Mouse (Mus musculus) embryonic facial prominence, embryonic 13.5 days (tissue): ENCODE results near the gene Crtc2. TPM values are rescaled to one million over a fixed set of nuclear protein-coding genes. Genes with fewer than 3 reads are reported as not detected.

ENCODE experiments used
- ATAC-seq: fragments of 200-750 bp; cut with Nextera tagmentation; 2 replicates; pipeline ENCODE4 v1.8.0; 2017; ENCODE audit warnings: low read depth; ENCODE audit not compliant: insufficient number of reproducible peaks, insufficient read depth, low FRiP score, low TSS enrichment
- H3K27ac ChIP-seq: fragments of 300-500 bp; sonication (generic); 2 replicates; pipeline ENCODE4 v1.5.1; 2015; ENCODE audit warnings: moderate library complexity, mild to moderate bottlenecking, inconsistent platforms
- H3K27me3 ChIP-seq: fragments of 300-500 bp; sonication (generic); 2 replicates; pipeline ENCODE4 v1.6.1; 2015; ENCODE audit warnings: mild to moderate bottlenecking, inconsistent platforms
- H3K36me3 ChIP-seq: fragments of 300-500 bp; sonication (generic); 2 replicates; pipeline ENCODE4 v1.6.1; 2015; ENCODE audit warnings: mild to moderate bottlenecking, inconsistent platforms
- H3K4me1 ChIP-seq: fragments of 300-500 bp; sonication (generic); 2 replicates; pipeline ENCODE4 v1.6.1; 2015; ENCODE audit warnings: inconsistent platforms
- H3K4me2 ChIP-seq: fragments of 300-500 bp; sonication (generic); 2 replicates; pipeline ENCODE4 v1.6.1; 2015; ENCODE audit warnings: moderate library complexity, mild to moderate bottlenecking, inconsistent platforms
- H3K4me3 ChIP-seq: fragments of 300-500 bp; sonication (generic); 2 replicates; pipeline ENCODE4 v1.5.1; 2015; ENCODE audit warnings: mild to moderate bottlenecking, inconsistent platforms
- H3K9ac ChIP-seq: fragments of 300-500 bp; sonication (generic); 2 replicates; pipeline ENCODE4 v1.6.1; 2015; ENCODE audit warnings: mild to moderate bottlenecking, inconsistent platforms
- H3K9me3 ChIP-seq: fragments of 300-500 bp; sonication (generic); 2 replicates; pipeline ENCODE4 v1.6.1; 2016; ENCODE audit warnings: inconsistent platforms
- WGBS: fragments of 180-500 bp; shearing (Covaris S2); methylation state at CpG from one replicate; pipeline ENCODE4 v1.1.7; 2015; ENCODE audit warnings: mixed read lengths; 5-methylcytosine and 5-hydroxymethylcytosine counted together
- polyA plus RNA-seq: library from polyadenylated mRNA; unstranded; fragments of >200 nt; fragmentation: Nextera tagmentation; extraction: Ambion mirVana; gene quantifications from 2 replicates; pipeline ENCODE4 v1.2.1, GENCODE M21; 2015

The Crtc2 gene
- 25.9 and 26.9 TPM in 2 replicates for polyA plus RNA-seq

DNA sequence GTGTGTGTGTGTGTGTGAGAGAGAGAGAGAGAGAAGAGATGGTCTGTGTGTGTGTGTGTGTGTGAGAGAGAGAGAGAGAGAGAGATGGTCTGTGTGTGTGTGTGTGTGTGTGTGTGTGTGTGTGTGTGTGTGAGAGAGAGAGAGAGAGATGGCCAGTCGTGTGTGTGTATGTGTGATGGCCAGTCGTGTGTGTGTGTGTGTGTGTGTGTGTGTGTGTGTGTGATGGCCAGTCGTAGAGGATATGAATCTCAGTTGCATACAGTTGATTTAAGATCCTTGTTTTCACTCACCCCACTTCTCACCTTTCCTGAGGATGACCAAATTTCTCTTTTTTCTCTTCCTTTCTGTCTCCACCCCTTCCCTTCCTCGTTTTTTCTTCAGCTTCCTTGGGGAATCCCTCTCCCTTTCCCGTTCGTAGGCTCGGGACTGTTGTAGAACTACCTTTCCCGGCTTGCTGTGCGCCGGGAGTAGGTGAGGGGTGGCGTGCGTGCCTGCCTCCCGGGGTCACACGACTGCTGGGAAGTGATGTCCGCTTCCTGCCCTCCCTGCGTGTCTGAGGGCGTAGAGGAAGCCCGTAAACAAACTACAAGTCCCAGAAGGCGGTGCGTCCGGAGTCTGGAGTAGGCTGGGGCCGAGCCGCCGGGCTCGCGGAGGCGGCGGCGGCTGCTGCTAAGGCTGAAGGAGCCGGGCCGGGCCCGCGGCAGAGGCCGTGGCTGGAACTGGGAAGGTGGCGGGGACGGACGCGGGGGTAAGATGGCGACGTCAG, at the start of gene Crtc2:
Gene Crtc2 (plus strand): TSS at position 511 of the 766 bp plus-strand sequence.
- Histone ChIP-seq H3K4me3 (peak within 1 kb of the TSS; percentile 98), H3K27ac (peak within 1 kb of the TSS; percentile 88), H3K27me3 (no peaks in the 10 kb centered on the region), H3K9ac (peak within 1 kb of the TSS; percentile 97), H3K9me3 (no peaks in the 10 kb centered on the region), H3K36me3 (peaks cover 44% of the 10 kb centered on the region), H3K4me2 (peak within 1 kb of the TSS; percentile 82), H3K4me1 (peaks cover 28% of the 10 kb centered on the region)
- ATAC-seq = peak; percentile 97
- WGBS = 1% methylated on average over 39 of the region's 40 CpGs

DNA sequence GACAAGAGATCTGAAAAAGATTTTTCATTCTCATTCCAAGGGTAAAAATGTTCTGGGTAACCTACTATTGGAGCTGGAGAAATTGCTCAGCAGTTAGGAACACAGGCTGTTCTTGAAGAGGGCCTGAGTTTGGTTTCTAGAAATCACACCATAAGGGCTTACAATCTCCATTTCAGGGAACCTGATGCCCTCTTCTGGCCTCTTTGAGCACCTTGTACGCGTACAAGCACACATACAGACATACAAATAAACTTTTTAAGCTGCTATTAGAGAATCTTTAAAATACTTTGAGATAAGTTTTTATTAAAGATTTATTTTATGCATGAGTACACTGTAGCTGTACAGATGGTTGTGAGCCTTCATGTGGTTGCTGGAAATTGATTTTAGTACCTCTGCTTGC, 49.4 kb upstream of the Crtc2 start:
- no peak for ATAC-seq
- no peak overlapping the region for H3K4me2 ChIP-seq
- H3K36me3 ChIP-seq = peaks cover 21% of the 10 kb centered on the region
- H3K27ac ChIP-seq = no peak overlapping the region
- no peaks in the 10 kb centered on the region for H3K9me3 ChIP-seq
- no peaks in the 10 kb centered on the region for H3K27me3 ChIP-seq
- peaks cover under 1% of the 10 kb centered on the region; the same call in 1 of the 2 replicates for H3K4me1 ChIP-seq
- WGBS = 93% methylated on average over 2 of the region's 2 CpGs
- no peak overlapping the region for H3K9ac ChIP-seq
- H3K4me3 ChIP-seq = no peak overlapping the region

- peaks cover 22% of the 10 kb centered on the region for H3K4me1 ChIP-seq
- H3K4me2 ChIP-seq = no peak overlapping the region
- 0 out of 2 replicates have a peak, but pooled peaks have one; percentile 38 for ATAC-seq
- H3K4me3 ChIP-seq = no peak overlapping the region
- 73% methylated on average over 2 of the region's 2 CpGs for WGBS
- H3K27me3 ChIP-seq = no peaks in the 10 kb centered on the region
- H3K9ac ChIP-seq = no peak overlapping the region
- no peak overlapping the region for H3K27ac ChIP-seq
- H3K9me3 ChIP-seq = no peaks in the 10 kb centered on the region
- peaks cover 51% of the 10 kb centered on the region for H3K36me3 ChIP-seq
Measured at GRCm38 (mm10) chr3:90208662-90209061, 45.3 kb upstream of the Crtc2 start.

GRCm38 (mm10) chr3:90209908-90210566, 43.9 kb upstream of the Crtc2 start:
- no peak for ATAC-seq

DNA sequence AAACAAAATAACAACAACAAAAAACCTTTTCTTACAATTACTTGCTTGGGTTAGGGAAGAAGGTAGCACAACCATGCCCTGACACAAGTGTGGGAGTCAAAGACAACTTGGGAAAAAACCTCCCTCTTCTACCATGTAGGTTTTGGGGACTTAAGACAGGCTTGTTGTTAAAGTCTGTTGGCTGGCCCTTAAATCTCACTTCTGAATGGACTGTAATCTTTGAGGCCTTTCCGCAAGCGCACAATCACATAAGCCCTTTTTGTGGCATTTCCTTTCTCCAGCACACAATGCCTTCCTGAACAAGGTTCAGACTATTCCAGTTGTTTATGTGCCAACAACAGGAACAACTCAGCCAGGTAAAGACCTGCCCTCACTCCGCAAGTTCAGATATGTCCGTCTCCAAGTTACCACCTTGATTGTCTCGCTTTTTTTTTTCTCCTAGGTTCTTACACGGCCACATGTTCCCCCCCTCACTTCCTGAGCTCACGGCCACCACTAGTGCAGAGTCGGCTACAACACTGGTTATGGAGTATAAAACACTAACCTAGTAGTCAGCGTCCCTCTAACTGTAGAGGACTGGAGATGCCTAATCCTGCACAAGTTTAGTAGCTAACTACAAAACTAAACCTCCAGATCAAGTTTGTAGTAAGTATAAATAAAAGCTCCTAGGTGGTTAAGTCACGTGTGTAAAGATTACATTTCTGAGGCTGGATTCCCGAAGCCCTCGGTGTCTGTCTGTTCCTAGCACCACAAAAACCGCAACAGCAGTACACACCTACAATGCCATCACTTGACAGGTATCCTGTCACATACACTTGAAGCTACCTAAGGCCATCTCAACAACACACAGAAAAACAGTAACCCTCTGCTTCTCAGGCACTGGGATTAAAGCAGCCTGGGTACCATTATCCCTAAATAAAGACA, 42.2 kb upstream of the Crtc2 start:
- no peak overlapping the region; the same call in 1 of the 2 replicates for H3K27ac ChIP-seq
- no peaks in the 10 kb centered on the region for H3K9me3 ChIP-seq
- 69% methylated on average over 13 of the region's 13 CpGs for WGBS
- peak overlapping the region; percentile 94 for H3K9ac ChIP-seq
- no peaks in the 10 kb centered on the region for H3K27me3 ChIP-seq
- H3K4me3 ChIP-seq = peak overlapping the region; percentile 85
- H3K36me3 ChIP-seq = peaks cover 51% of the 10 kb centered on the region
- ATAC-seq = no peak
- H3K4me1 ChIP-seq = peaks cover 29% of the 10 kb centered on the region
- H3K4me2 ChIP-seq = peak overlapping the region; percentile 93

More at GRCm38 (mm10) chr3:90209908-90210566, 43.9 kb upstream of the Crtc2 start:
- Histone ChIP-seq H3K4me2 (no peak overlapping the region), H3K36me3 (peaks cover 51% of the 10 kb centered on the region), H3K27ac (no peak overlapping the region), H3K4me1 (peaks cover 29% of the 10 kb centered on the region), H3K27me3 (no peaks in the 10 kb centered on the region), H3K9me3 (no peaks in the 10 kb centered on the region), H3K9ac (0 out of 2 replicates have a peak overlapping the region, but pooled peaks have one; percentile 8), H3K4me3 (no peak overlapping the region)
- WGBS = 92% methylated on average over 5 of the region's 5 CpGs

GRCm38 (mm10) chr3:90212723-90213122, 41.2 kb upstream of the Crtc2 start:
- Histone ChIP-seq H3K9me3 (no peaks in the 10 kb centered on the region), H3K4me3 (peak overlapping the region; percentile 85), H3K27me3 (no peaks in the 10 kb centered on the region), H3K4me1 (peaks cover 29% of the 10 kb centered on the region), H3K36me3 (peaks cover 48% of the 10 kb centered on the region), H3K9ac (peak overlapping the region; percentile 94), H3K27ac (peak overlapping the region; percentile 90; the same call in 1 of the 2 replicates), H3K4me2 (peak overlapping the region; percentile 93)
- 12% methylated on average over 5 of the region's 5 CpGs for WGBS
- no peak for ATAC-seq

DNA sequence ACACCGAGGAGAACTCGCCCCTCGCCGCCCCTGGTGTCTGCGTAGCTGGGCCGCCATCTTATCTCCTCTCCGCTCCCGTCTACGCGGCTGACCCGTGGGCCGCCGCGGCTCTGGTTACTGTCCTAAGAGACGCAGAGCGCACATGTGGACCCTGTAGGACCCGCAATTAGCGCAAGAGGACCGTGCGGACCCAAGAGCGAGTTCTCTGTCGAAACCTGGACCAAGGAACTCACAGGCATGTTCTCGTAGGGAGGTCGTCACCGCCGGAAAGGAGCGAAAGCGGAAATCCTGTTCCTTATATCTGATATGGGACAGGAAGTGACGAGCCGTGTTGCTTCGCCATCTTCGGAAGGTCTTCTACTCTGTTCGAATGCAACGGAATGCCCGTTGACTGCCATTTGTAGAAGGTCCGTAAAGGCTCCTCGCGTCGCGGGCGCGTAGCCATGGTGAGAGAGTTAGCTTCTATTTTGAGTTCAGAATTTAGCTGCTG, 40.5 kb upstream of the Crtc2 start, which contains the start of the genes Rps27 and Rab13:
Gene Rps27 (minus strand): TSS at position 275 of the 490 bp plus-strand sequence.
Gene Rab13 (plus strand): TSS at position 319 of the 490 bp plus-strand sequence.
- ATAC-seq = peak; percentile 81
- H3K27ac ChIP-seq = peak within 1 kb of the TSS; percentile 90
- H3K9ac ChIP-seq = peak within 1 kb of the TSS; percentile 94
- peak within 1 kb of the TSS; percentile 85 for H3K4me3 ChIP-seq
- peaks cover 29% of the 10 kb centered on the region for H3K4me1 ChIP-seq
- no peaks in the 10 kb centered on the region for H3K27me3 ChIP-seq
- no peaks in the 10 kb centered on the region for H3K9me3 ChIP-seq
- under 1% methylated on average over 42 of the region's 42 CpGs for WGBS
- H3K4me2 ChIP-seq = peak within 1 kb of the TSS; percentile 93
- peaks cover 41% of the 10 kb centered on the region for H3K36me3 ChIP-seq

GRCm38 (mm10) chr3:90213956-90214684, 39.8 kb upstream of the Crtc2 start:
- Histone ChIP-seq H3K4me2 (peak overlapping the region; percentile 93), H3K9ac (peak overlapping the region; percentile 94), H3K4me3 (peak overlapping the region; percentile 85), H3K9me3 (no peaks in the 10 kb centered on the region), H3K4me1 (peaks cover 29% of the 10 kb centered on the region), H3K27ac (peak overlapping the region; percentile 62; the same call in 1 of the 2 replicates), H3K27me3 (no peaks in the 10 kb centered on the region), H3K36me3 (peaks cover 34% of the 10 kb centered on the region)
- no peak for ATAC-seq
- 10% methylated on average over 12 of the region's 12 CpGs for WGBS

DNA sequence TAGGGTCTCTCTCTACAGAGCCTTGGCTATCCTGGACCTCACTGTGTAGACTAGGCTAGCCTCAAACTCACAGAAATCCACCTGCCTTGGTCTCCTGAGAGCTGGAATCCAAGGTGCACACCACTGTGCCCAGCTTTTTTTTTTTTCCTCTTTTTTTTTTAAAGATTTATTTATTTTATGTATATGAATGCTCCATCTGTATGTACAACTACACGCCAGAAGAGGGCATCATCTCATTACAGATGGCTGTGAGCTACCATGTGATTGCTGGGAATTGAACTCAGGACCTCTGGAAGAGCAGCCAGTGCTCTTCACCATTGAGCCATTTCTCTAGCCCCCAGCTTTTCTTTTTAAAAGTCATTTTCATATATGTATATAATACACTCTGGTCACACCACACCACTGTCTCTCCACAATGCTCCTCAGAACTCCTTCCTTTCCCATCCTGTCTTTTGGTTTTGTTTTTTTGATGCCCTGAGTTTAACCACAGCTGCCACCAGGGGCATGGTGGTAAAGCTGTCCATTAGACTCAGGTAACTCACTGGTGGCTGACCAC, 38.1 kb upstream of the Crtc2 start:
- no peak overlapping the region for H3K4me2 ChIP-seq
- ATAC-seq = no peak
- 36% methylated on average over 1 of the region's 1 CpGs for WGBS
- H3K9me3 ChIP-seq = no peaks in the 10 kb centered on the region
- no peak overlapping the region for H3K4me3 ChIP-seq
- no peaks in the 10 kb centered on the region for H3K27me3 ChIP-seq
- peaks cover 17% of the 10 kb centered on the region for H3K36me3 ChIP-seq
- peaks cover 22% of the 10 kb centered on the region for H3K4me1 ChIP-seq
- no peak overlapping the region for H3K9ac ChIP-seq
- no peak overlapping the region for H3K27ac ChIP-seq

- Histone ChIP-seq H3K27me3 (no peaks in the 10 kb centered on the region), H3K36me3 (peaks cover 20% of the 10 kb centered on the region), H3K4me1 (peaks cover 11% of the 10 kb centered on the region), H3K4me3 (peak overlapping the region; percentile 51), H3K9me3 (no peaks in the 10 kb centered on the region), H3K9ac (peak overlapping the region; percentile 69), H3K27ac (peak overlapping the region; percentile 80), H3K4me2 (peak overlapping the region; percentile 77)
- 10% methylated on average over 6 of the region's 6 CpGs for WGBS
- ATAC-seq = no peak
Measured at GRCm38 (mm10) chr3:90220088-90220487, 33.9 kb upstream of the Crtc2 start.
